Mouse (Mus musculus) telencephalon, adult 2 months (tissue): ENCODE data around the gene Slco3a1.

ENCODE experiments used
- DNase-seq: peaks from one replicate; pipeline ENCODE4 v3.0.0-alpha.2; 2011; ENCODE audit warnings: low read depth, low spot score

Gene Slco3a1

DNA sequence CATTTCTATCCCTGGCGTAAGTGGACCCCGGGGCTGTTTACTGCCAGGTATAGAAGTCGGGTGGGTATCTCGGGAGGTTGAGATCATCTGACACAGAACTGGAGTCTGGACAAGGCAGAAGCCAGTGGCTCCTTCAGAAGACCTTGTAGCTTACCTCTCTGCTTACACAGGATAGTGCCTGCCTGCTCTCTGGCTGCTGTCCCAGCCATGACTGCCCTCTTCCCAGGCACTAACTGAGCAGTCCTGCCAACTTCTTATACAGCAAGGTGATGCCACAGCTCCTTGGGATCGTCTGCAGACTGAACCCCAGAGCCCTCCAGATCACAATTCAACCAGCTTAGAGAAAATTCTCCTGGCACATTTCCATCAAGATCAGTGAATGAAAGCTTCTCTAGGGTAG lies 26.4 kb downstream of the Slco3a1 start:
- DNase-seq, result no peak

DNA sequence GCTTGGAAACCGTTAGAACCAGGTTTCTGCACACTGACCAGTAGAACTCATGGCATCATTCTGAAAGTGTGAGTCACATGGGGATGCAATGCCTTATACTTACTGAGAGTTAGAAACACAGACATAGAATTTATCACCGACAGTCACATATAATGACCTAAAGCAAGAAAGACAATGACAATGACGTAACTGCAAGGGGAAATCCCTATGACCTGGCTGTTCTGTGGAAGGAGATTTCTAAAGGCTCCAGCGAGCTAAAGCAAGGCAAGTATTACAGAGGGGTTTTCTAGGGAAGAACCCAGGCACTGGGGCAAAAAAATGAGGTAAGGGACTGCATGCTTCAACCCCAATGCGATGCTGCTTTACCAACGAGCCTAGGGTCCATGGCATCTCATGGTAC lies 26.9 kb downstream of the Slco3a1 start:
- DNase-seq, result no peak

DNA sequence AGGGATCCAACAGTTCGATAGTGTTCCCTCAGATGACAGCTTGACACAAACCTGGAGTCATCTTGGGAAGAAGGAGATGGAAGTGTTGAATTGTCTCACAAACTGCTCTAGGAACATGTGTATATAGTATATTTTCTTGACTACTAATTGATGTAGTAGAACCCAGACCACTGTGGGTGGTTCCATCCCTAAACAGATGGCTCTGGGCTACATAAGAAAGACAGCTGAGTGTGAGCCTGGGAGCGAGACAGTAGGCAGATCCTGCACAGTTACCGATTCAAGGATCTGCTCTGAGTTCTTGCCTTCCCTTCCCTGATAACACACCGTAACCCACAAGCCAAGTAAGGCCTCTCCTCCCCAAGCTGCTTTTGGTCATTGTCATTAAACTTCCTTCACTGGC lies 28.6 kb downstream of the Slco3a1 start:
- DNase-seq, result peak; percentile 19

DNA sequence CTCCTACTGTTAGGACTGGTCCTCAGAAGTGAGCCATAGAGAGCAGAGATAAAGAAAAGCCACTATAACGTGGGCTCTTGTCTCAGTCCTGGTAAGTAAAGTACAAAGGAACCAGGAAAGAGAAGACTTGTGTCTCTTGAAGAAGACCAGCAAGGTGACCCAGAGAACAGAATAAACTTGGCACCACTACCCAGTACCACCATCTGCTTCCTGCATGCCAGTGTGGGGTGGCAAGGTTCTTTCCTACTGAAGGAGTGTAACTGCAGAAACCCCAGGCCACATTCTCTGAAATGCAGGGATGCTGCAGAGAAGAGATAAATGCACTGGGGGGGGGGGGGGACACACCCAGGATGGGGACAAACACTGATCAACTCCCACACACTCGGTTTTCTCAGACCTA lies 29.0 kb downstream of the Slco3a1 start:
- DNase-seq, result no peak

DNA sequence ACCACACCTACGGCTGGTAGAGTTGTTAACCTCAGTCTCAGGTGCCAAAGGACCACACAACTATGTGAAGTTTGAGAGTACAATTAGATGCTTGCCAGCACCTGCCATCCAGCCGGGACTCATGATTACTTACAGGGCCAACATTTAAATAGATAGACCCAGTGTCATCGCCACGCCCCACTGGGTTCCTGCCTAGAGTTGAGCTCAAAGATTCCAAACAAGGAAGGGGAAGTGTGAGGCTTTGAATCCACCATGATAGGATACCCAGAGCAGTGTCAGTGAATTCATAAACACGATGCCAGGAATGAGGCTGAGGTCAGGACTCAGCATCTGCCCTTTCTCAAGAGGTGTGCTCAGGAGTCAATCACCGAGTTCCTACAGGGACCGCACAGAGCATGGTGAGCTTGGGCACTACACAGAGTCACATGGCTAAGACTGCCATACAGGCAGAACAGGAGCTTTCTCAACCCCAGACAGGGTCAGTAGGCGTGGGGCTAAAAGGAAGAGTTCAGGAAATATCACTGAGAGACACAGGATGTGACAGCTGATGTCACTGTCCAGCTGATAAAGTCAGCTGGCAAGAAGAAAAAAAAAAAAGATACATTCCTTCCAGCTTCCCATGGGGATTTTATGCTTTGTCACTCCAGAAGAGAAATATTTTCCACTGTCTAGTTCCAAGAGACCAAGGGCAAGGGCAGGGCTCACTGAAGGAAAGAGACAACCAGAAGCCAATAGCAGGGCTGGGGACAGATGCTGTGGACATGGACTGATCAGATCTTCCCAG lies 30.2 kb downstream of the Slco3a1 start:
- no peak for DNase-seq

DNA sequence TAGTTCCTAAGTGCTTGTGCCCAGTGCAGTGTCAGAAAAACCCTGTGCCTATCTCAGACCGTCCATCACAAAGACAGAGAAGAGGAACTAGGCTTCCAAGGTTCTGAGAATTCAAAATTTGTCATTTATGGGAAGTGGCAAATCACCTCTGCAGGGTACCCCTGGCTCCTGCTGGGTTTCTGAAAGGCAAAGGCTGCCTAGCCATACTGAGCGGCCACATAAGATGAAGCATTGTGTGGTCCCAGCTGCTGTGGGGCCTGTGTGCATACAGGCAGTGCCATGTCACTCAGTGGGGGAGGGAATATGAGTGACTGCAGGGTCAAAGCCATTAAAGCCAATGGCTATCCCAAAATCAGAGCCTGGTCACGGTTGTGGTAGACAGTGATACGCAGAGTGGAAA lies 31.5 kb downstream of the Slco3a1 start:
- no peak for DNase-seq

DNA sequence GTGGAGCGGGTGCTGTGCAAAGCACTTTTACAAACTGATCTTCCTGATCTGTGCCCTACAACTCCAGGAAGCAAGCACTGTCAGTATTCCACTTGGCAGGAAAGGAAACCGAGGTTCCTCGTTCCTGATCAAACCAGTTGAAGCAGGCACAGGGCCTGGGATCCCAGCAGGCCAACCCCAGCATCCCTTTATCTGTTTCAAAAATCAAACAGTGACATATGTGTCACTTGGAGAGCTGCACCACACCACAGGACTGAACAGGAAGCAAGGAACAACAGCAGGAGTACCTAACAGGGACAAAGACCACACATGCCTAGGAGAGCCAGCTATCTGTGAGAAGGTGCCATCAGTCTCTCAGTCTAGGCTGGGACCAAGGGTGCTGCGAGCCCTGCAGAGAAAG lies 32.3 kb downstream of the Slco3a1 start:
- DNase-seq, result no peak

DNA sequence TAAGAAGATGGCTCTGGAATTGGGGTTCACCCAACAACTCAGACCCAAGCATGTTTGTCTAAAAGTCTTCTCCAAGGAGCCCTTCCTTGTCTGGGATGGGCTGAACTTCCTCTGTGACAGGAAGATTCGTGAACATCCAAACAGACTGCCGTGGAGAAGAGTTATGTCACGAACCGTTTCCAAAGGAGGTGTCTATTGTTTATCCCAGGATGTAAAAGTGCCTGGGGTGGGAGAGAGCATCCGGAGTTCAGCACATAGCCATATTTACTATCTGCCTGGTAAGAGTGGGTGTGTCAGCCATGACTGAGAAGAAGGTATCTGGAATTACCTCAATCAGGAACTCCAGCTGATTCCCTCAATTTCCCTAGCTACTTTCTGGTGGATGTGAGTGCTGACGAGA lies 35.2 kb downstream of the Slco3a1 start:
- no peak for DNase-seq

DNA sequence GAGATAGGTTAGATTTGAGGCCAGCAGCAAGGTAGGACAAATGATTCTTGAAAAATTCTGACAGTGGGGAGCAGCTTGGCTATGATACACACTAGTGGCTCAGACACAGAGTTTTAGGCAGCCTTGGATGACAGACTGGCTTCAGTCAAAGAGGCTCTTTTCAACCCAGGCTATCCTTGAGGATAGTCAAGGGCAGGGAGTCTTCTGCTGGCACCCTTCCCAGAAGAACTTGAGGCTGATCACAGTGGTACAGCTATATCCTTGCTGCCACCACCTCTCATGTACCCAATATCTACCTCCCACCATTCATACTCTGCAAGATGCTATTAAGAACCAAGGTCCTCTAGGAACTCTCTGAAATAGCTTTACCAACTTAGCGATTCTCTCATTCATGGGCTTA lies 35.8 kb downstream of the Slco3a1 start:
- no peak for DNase-seq

DNA sequence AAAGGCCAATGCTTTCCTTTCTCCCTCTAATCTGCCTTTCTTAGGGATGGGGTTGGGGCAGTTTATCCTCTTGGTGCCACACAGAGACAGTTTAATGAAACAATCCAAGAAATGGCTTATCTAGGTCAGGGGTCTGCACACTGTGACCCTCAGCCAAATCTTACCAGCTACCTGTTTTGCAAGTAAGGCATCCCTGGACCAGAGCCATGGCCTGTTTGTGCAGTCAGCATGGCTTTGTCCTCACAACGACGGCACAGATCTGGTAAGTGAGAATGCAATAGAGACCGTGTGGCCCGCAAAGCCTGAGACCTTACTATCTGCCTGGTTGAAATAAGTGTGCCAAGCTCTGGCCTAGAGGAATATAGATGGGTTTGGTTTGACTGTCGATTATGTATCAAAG lies 36.3 kb downstream of the Slco3a1 start:
- DNase-seq, result no peak

DNA sequence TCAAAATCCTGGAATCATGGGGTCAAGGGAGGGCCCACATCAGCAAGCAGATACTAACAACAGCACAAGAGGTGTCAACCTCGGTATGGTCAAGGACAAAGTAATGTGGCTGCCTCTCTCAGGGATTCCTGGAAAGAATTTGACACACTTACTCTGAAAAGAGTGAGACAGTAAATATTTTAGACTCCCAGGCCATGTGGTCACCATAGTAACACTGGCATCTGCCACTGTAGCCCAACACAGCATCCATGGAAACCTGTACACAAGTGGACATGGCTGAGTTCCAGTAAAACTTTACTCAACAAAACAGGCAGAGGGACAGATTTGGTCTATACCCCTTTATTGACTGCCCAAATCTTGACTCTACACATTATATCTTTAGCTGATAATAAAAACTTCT lies 43.9 kb downstream of the Slco3a1 start:
- no peak for DNase-seq

DNA sequence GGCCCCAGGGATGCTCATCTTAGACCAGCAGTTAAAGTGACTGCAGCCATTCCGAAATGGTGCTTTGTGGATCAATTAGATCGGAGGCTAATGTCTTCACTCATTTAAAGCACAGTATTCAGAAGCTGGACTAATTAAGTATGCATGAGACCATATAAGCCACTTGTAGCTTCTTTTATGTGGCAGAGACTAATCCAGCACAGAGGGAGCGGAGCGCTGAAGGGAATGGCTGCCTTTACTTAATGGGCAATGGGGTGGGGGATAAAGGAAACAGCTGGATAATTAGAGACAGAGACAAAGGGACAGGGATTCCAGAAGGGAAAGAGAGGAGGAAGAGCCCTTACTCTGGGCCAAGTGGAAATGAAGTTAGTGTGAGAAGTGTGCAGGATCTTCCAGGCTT lies 46.4 kb downstream of the Slco3a1 start:
- DNase-seq, result no peak

DNA sequence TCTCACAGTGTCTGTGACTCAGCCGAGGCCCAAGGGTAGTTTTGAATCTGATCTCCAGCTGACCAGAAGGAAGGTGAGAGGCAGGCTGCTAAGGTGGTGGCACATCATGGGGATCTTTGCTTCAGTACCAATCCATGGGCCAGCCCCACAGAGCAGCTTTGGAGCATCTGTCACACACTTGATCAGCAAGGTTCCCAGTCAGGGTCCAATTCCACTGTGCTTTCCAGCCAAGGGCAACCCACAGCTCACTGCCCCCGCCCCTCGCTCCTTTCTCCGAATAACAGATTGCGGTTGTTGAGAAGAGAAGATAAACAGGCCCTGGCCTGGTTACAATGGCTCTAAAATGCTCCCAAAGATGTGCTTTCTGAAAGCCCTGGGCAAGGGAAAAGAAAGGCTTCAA lies 47.7 kb downstream of the Slco3a1 start:
- no peak for DNase-seq

DNA sequence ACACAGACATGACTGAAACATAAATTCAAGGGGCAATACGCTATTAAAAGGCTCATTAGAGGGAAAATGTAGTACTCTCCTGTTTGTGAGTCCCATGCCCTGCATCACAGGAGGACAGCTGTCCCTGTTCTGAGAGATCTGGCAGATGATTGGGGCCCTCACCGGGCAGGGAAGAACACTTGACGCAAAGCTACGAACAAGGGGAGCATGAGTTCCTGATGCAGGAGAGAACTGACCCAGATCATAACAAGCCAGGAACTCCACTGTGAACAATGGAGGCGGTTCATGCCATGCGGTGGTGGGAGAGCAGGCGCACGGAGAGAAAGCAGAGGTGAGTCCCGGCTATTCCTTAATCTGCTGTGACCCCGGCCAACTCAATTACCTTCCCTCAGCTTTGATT lies 48.9 kb downstream of the Slco3a1 start:
- no peak for DNase-seq

DNA sequence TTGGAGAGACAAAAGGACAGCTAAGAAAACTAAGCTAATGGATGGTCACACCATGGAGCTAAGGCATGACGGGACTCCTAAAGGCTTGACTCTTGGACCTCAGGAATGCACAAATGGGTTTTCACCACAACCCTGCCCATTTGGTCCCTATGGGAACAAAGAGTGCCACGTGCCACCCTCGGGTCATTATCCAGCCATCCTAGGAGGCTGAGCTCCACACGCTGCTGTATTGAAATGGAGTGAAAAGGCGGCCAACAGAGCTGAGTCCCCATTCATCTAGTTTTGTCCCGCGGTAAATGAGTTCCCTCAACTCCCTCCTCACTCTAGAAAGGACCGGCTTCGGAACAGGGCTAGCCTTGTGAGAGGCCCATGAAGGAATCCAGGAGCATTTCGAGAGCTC lies 53.4 kb downstream of the Slco3a1 start:
- no peak for DNase-seq

DNA sequence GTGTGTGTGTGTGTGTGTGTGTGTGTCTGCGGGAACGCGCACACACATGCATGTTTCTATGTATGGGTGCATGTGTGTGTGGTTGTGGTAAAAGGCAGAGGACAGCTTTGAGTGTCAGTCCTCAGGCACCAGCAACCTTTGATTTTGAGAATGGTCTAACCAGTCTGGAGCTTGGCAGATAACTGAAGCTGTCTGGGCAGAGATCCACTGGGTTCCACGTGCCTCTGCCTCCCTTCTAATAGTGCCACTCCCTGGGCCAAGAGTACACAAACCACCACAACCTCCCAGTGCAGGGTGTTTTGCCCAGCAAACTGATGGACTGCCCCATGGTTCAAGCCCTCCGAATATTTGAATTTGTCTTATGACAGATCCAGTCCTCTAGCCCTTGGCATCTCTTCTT lies 55.1 kb downstream of the Slco3a1 start:
- DNase-seq, result no peak

DNA sequence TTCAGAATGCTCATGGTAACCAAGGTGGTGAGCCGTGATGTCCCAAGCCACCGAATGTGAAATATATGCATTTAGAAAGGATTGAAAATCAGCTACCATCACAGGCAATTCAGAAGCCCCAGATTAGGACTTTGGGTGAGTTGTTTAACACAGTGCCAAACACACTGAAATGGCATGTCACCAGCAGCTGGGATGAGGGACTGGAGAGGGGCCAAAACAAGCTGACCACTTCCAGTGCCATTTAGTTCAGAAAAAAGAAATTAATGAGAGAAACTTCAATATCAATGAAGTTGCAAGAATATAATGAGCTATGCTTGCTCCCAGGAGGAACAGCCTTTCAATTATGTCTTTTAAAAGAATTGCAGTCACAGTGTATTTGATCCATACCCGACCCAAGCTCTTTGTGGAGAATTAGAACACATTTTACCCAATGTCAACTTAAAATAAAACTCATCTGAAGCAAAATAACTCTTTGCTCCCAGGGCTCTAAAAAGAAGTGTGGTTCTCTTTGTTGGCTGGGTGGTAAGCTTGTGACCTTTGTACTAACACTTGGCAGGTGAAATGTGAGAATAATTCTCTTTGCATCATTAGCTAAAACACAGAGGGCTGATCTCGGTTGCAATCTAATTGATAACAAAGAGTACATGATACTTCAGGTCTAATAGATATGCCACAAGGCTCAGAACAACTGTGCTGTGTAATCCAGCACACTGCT lies 56.2 kb downstream of the Slco3a1 start:
- no peak for DNase-seq

DNA sequence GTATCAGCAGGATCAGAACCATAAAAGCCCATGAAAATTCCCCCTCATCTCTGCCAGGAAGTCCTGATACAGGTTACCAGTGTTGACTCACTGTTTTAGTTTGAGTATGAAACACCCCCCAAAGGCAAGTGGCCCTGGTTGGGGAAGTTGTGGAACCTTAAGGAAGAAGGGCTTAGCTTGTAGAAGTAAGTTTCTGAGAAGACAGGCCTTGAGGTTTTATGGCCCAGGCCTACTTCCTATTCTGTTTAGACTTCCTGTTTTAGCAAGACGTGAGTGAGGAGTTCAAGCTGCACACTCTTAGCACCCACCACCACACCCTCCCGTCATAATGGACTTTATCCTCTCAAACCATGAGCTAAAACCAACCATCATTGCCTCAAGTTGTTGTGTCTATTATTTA lies 57.4 kb downstream of the Slco3a1 start:
- DNase-seq, result no peak

DNA sequence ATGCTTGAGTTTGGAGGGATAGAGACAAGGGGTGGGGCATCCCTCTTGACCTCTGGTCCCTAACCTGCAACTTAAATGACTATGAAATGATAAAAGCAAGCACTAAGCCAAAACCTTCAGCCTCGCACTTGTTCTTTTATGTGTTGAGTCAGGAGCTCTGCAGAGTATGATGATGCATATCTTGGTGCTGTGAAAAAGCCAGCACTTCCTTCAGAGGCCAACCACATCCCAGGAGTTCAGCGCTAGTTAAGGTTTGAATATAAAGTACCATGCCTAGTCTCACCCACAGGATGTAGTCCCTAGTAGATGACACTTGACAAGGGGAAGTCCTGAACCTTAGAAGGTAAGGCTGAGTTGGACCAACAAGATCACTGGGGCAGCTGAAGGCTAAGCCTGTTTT lies 59.1 kb downstream of the Slco3a1 start:
- DNase-seq, result no peak

DNA sequence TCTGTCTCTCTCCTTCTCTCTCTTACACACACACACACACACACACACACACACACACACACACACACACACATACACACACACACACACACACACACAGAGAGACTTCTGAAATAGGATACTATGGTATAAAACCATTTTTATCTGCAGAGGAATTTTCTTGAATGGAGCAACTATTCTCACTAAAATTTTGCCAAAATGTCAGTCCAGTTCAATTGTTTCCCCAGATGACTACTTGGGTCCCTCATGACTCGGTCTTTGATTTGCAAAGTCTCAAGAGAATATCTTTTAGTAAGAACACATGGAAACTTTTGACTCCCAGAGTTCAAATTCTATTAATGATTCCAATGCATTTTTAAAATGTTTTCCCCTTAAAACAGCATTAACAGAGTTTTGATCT lies 60.8 kb downstream of the Slco3a1 start:
- DNase-seq, result no peak

DNA sequence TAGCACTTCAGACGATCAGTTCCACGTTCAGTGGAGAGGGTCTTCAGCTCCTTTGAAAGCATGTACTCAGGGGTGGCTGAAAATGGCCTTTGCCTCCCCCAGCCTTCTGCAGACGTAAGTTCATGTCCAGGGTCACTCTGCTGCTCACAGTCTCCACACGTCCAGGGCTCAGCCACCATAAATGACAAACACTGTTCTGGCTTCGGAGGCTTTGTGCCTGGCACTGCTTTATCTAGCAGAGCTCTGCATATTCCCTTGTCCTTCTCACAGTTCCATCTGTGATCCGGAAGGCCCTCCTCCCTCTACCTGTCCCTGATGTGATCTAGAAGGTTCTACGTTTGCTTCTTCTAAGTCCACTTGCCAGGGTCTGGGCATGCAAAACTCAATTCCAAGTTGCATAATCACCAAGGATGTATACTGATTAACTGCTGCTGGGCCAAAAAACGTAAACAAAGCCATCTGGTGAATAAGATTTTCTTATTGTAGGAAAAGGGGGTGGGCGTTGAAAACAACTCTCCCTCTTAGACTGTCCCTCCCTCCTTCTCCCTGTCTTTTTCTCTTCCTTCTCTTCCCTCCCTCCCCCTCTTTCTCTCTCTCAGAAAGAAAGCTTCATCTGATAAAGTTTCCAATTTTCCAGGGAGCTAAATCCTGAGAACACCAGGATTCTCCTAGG lies 62.8 kb downstream of the Slco3a1 start:
- no peak for DNase-seq

DNA sequence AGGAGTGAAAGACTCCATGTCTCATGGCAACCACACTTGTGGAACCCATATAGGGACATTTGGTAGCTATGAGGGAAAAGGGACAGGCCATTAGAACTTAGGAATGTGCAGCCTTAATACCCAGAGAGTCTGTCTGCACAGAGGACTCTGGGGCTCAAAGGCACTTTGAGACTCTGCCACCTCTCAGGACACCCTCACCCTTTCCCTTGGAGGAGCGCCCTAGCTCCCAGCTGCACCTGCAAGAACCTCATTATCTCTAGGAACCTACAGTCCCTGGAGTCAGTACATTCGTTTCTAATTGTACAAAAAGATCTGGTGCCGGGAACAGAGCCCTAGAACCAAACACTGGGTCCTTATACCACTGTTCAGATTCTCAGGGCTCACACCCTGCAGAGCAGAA lies 66.4 kb downstream of the Slco3a1 start:
- no peak for DNase-seq

DNA sequence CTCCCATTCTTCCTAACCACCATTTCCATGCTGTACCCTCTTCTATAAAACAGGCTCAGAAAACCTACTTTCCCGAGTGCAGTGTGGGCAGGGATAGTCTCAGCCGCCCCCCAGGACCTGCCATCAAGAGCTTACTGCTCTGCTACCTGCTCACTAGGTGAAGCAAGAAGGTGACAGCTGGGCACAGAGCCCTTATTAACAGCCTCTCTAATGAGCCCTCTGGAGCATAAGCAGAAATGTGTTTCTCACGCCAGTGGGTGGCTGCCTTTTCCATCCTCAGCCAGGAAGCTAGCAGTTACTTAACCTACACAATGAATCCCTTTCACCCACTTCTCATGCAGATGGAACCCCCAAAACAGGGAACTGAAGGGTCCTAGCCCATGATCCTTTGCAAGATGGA lies 66.9 kb downstream of the Slco3a1 start:
- no peak for DNase-seq
